Mouse (Mus musculus): Measurements from ENCODE around the gene Itpr2. TPM values are rescaled to one million over a fixed set of nuclear protein-coding genes. Genes with fewer than 3 reads are reported as not detected.

Gene Itpr2
- total RNA-seq, 2 experiments from 2014 or later: 12.3 to 15.4 TPM

GRCm38 (mm10) chr6:146458436-146458835 lies 43.6 kb downstream of the Itpr2 start:
- H3K27ac ChIP-seq: no peak overlapping the region
- intact Hi-C loops (cut with DNase I): loop anchor here (5.0 kb wide), 1 partner anchor 44 kb away; the partner anchor contains the start of gene Itpr2
- no peak for TF ChIP-seq CTCF (IDR thresholded peaks at IDR 0.05)
- no peak for DNase-seq (ENCODE audit: extremely low spot score in 1 of 2, low spot score in 2 of 2)
- no peak overlapping the region for H3K4me3 ChIP-seq

- intact Hi-C loops (cut with DNase I): loop anchor here (5.0 kb wide), 1 partner anchor 46 kb away; the partner anchor contains the start of gene Itpr2
- no peak overlapping the region for H3K4me3 ChIP-seq
- TF ChIP-seq CTCF (IDR thresholded peaks at IDR 0.05): no peak
- DNase-seq (ENCODE audit: extremely low spot score in 1 of 2, low spot score in 2 of 2): no peak
- H3K27ac ChIP-seq: no peak overlapping the region
Observed at GRCm38 (mm10) chr6:146456741-146457140, 45.3 kb downstream of the Itpr2 start.

- H3K4me3 ChIP-seq: no peak overlapping the region
- intact Hi-C loops (cut with DNase I): loop anchor here (5.0 kb wide), 1 partner anchor 47 kb away; the partner anchor contains the start of gene Itpr2
- H3K27ac ChIP-seq: no peak overlapping the region
- no peak for TF ChIP-seq CTCF (IDR thresholded peaks at IDR 0.05)
- DNase-seq (ENCODE audit: extremely low spot score in 1 of 2, low spot score in 2 of 2): no peak
Observed at GRCm38 (mm10) chr6:146454520-146455511, 47.2 kb downstream of the Itpr2 start.

GRCm38 (mm10) chr6:146452474-146452873 lies 49.5 kb downstream of the Itpr2 start:
- intact Hi-C loops (cut with DNase I): no loop called here
- no peak for TF ChIP-seq CTCF (IDR thresholded peaks at IDR 0.05)
- Histone ChIP-seq H3K27ac (no peak overlapping the region), H3K4me3 (no peak overlapping the region)
- DNase-seq (ENCODE audit: extremely low spot score in 1 of 2, low spot score in 2 of 2): no peak

GRCm38 (mm10) chr6:146446032-146446704 lies 55.9 kb downstream of the Itpr2 start:
- TF ChIP-seq CTCF (IDR thresholded peaks at IDR 0.05): no peak
- DNase-seq (ENCODE audit: extremely low spot score in 1 of 2, low spot score in 2 of 2): no peak
- intact Hi-C loops (cut with DNase I): no loop called here
- Histone ChIP-seq H3K27ac (no peak overlapping the region), H3K4me3 (no peak overlapping the region)

GRCm38 (mm10) chr6:146439826-146440225 lies 62.2 kb downstream of the Itpr2 start:
- DNase-seq (ENCODE audit: extremely low spot score in 1 of 2, low spot score in 2 of 2): no peak
- Histone ChIP-seq H3K27ac (no peak overlapping the region), H3K4me3 (no peak overlapping the region)
- TF ChIP-seq CTCF (IDR thresholded peaks at IDR 0.05): no peak
- intact Hi-C loops (cut with DNase I): loop anchor here (5.0 kb wide), 1 partner anchor 62 kb away; the partner anchor contains the start of gene Itpr2

- no peak for TF ChIP-seq CTCF (IDR thresholded peaks at IDR 0.05)
- no peak for DNase-seq (ENCODE audit: extremely low spot score in 1 of 2, low spot score in 2 of 2)
- Histone ChIP-seq H3K27ac (no peak overlapping the region), H3K4me3 (no peak overlapping the region)
- intact Hi-C loops (cut with DNase I): loop anchor here (5.0 kb wide), 1 partner anchor 63 kb away; the partner anchor contains the start of gene Itpr2
Observed at GRCm38 (mm10) chr6:146439071-146439818, 62.8 kb downstream of the Itpr2 start.

GRCm38 (mm10) chr6:146438057-146438456 lies 64.0 kb downstream of the Itpr2 start:
- no peak for TF ChIP-seq CTCF (IDR thresholded peaks at IDR 0.05)
- H3K27ac ChIP-seq: no peak overlapping the region
- DNase-seq (ENCODE audit: extremely low spot score in 1 of 2, low spot score in 2 of 2): no peak
- H3K4me3 ChIP-seq: no peak overlapping the region
- intact Hi-C loops (cut with DNase I): loop anchor here (5.0 kb wide), 1 partner anchor 64 kb away; the partner anchor contains the start of gene Itpr2

GRCm38 (mm10) chr6:146436916-146437496 lies 65.0 kb downstream of the Itpr2 start:
- no peak overlapping the region for H3K4me3 ChIP-seq
- DNase-seq (ENCODE audit: extremely low spot score in 1 of 2, low spot score in 2 of 2): no peak
- no peak for TF ChIP-seq CTCF (IDR thresholded peaks at IDR 0.05)
- H3K27ac ChIP-seq: no peak overlapping the region
- intact Hi-C loops (cut with DNase I): loop anchor here (5.0 kb wide), 1 partner anchor 65 kb away; the partner anchor contains the start of gene Itpr2

GRCm38 (mm10) chr6:146434217-146434616 lies 67.8 kb downstream of the Itpr2 start:
- intact Hi-C loops (cut with DNase I): no loop called here
- TF ChIP-seq CTCF (IDR thresholded peaks at IDR 0.05): no peak
- no peak overlapping the region for H3K4me3 ChIP-seq

More at GRCm38 (mm10) chr6:146434217-146434616, 67.8 kb downstream of the Itpr2 start:
- H3K27ac ChIP-seq: no peak overlapping the region
- DNase-seq (ENCODE audit: extremely low spot score in 1 of 2, low spot score in 2 of 2): no peak

Data from left cerebral cortex, adult 2 months (tissue).